Mouse (Mus musculus) liver, postnatal 0 days (tissue): ENCODE measurements around the gene Vmn1r198.

Source experiments
- CTCF ChIP-seq: sonication (generic); IDR thresholded peaks from 2 replicates; pipeline ENCODE4 v1.5.1; 2016; ENCODE audit warnings: antibody characterized with exemption, low read depth
- EP300 ChIP-seq: IDR thresholded peaks from 2 replicates; pipeline ENCODE4 v1.6.1; 2016; ENCODE audit warnings: antibody characterized with exemption, low read depth, mild to moderate bottlenecking

GRCm38 (mm10) chr13:22317366-22317765, 32.8 kb upstream of the Vmn1r198 start:
- no peak for TF ChIP-seq CTCF
- no peak for TF ChIP-seq EP300
